Mouse (Mus musculus): ENCODE data around the gene Sdccag8.

Gene Sdccag8

DNA sequence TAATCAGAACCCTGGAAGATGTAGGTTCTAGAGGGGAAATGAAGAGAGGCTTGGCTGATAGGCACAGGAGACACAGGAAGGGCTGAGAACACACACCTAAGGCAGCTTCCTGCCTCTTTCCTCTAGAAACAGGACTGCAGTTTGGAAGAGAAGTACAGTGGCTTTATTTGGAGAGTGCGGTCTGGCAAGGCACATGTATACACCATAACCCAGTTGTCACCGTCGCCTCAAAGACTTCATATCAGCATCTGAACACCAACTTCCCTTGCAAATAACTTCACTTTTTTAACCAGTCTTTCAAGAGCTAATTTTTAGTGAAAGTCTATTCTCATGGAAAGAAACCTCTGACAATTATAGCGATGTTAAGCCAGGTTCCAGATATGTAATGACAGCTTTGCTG lies 177.0 kb downstream of the Sdccag8 start:
- no peak for DNase-seq

GRCm38 (mm10) chr1:176992517-176992916 lies 178.1 kb downstream of the Sdccag8 start:
- DNase-seq = no peak

DNA sequence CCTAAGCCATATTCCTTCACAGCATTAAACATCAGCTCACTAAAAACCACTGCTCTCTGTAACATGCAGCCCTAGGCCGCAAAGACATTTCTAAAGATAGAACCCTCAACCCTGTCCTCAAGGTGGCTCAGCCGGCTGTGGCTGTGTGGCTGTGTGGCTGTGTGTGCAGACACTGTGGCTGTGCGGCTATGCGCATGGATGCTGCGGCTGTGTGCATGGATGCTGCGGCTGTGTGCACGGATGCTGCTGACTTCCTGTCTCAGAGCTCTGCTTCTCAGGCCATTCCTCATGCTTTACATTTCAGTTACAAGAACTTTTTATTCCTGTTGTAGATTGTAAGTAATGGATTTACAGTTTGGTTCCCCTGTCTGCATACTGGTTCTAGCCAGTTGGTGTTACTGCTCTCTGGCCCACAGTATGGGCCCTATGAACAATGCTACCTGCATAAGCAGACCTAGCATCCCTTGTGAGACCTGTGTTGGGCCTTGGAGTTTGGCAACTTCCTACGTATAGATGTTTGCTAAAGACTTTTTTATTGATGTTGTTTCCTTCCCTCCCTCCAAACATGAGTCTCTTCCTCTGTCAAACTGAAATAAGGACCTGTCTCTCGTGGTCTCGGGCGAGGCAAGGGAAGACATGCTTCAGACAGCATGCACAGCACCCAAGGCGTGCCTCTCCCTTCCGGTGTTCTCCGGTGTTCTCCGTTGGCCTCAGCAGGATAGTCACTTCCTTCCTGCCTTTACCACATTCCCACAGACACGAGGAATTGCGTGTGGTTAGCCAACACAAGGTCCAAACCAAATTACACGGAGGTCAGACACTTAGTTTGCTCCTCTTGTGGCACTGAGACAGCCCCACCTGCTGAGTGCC lies 178.9 kb downstream of the Sdccag8 start:
- DNase-seq = no peak

- DNase-seq = no peak
These were observed 179.6 kb downstream of the Sdccag8 start for GRCm38 (mm10) chr1:176994087-176994486.

DNA sequence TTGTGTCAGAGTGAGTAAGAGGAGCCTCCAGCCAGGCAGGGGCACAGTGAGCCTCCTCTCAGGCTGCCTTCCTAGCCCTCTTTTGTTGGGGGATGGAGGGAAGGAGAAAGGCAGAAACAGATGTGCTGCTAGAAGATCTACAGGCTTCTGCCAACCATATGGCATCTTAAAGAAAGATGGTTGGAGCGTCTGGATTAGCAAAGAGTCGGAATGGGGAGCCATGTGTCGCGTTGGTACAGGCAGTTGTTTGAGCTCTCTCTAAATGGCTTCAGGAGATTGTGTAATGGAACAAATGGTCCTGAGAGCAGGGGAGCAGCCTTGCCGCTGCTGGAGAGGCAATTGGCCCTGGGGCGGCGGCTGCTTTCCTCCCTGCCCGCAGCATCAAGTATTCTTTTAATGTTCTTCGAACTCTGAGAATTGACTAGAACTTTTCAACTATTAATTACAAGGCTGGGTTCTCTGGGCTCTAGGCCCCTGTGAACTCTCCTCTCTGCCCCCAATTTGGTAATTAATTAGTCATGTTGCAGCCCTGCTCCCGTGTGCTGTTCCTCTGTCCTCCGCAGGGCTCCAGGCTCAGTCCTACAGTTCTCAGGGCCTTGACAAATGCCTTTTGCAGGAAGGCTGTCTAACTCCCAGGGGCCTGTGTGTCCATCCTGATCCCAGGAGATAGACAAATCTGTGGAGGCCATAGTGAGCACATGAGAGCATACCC lies 180.4 kb downstream of the Sdccag8 start:
- no peak for DNase-seq

GRCm38 (mm10) chr1:176995419-176995775 lies 180.9 kb downstream of the Sdccag8 start:
- no peak for DNase-seq

DNA sequence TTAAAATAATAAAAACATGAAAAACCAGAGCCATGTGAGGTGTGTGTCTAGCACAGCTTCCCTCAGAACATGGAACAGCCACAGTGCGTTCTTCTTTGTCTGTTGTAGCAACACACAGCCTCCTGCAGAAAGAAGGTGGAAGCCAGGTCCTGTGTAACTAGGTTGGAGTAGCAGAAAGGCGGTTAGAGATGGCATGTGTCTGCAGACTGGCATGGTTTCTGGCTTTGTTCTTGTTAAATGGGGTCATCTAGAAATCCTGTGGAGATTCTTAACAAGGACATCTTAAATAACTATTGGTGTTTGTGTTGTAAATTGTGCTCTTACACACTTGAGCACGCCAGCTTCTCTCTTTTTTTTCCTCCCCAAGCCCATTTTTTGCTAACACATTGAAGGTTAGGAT lies 181.7 kb downstream of the Sdccag8 start:
- no peak for DNase-seq

GRCm38 (mm10) chr1:176996630-176997201 lies 182.3 kb downstream of the Sdccag8 start:
- peak; percentile 69 for DNase-seq

DNA sequence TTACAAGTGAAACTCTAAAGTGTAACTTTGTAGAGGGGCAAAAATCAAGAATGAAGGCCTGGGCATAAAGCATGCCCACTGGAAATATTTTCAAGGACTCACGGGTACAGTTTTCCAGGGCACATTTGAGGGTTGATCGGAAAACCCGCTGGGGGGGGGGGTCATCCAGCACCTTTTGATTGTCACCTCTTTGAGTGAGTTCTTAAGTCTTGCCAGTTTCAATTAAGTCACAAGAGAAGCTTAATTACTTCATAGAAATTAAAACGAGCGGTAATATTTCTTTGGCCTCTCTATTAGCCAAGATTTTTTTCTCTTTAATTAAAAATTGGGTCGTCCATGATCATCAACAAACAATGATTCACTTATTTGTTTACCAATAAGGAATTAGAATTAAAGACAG lies 182.8 kb downstream of the Sdccag8 start:
- DNase-seq = no peak

GRCm38 (mm10) chr1:176997711-176998689 lies 183.5 kb downstream of the Sdccag8 start:
- DNase-seq = peak; percentile 19

DNA sequence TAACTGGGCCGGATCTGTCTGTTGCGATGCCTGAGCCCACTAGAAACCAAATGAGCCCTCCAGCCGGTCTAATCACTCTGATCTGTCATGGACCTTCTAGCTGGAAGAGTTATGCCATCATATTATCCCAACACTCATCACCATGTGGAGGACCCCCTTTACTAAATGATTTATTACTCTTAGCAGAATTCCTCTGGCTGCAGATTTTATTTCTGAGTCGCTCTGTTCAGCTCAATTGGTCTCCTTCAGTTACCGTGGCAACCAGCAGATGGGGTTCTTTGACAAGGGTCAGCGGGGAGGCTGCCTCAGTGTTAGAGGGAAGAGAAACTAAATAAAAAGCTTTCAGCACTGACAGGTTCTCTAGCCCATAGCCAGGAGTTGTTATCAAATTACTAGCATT lies 184.6 kb downstream of the Sdccag8 start:
- DNase-seq = no peak

- no peak for DNase-seq
These were observed 188.5 kb downstream of the Sdccag8 start for GRCm38 (mm10) chr1:177002951-177003350.

- DNase-seq = no peak
These were observed 189.7 kb downstream of the Sdccag8 start for GRCm38 (mm10) chr1:177004041-177004741.

DNA sequence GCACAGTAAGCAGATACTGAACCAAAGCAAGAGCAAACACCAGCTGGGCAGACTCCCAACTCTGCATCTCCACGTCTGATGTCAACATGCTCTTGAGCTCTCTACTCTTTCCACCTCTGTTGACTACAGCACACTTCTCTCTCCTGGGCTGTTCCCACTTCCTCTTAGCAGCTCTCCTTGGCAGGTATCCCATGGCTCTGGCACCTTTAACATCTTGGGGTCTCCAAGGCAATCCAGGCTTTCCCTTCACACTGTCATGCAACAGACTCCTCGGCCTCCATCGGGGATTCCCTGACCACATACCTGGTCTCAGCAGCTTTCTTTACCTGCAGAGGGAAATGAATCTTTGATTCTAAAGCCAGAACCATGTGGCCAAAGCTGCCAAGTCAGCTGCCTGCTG lies 192.9 kb downstream of the Sdccag8 start:
- no peak for DNase-seq

- no peak for DNase-seq
These were observed 194.3 kb downstream of the Sdccag8 start for GRCm38 (mm10) chr1:177008777-177009176.

DNA sequence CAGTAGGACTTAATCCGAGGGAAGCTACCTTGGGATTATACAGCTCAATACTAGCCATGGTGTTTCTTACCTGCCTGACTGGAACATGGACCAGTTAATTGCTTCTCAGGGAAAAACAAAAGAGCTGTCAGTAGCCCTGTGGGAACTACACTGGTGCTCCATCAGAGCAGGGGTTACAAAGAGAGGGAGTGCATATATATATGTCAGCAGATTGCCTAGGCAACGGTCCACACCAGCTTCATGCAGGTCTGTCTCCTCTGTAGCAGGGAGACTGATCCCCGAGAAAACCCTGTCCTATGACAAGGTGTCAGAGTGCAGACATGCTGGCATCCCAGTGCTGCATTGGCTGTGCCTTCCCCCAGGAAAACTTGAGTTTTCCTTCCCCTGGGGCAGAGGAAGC lies 195.6 kb downstream of the Sdccag8 start:
- DNase-seq = no peak

DNA sequence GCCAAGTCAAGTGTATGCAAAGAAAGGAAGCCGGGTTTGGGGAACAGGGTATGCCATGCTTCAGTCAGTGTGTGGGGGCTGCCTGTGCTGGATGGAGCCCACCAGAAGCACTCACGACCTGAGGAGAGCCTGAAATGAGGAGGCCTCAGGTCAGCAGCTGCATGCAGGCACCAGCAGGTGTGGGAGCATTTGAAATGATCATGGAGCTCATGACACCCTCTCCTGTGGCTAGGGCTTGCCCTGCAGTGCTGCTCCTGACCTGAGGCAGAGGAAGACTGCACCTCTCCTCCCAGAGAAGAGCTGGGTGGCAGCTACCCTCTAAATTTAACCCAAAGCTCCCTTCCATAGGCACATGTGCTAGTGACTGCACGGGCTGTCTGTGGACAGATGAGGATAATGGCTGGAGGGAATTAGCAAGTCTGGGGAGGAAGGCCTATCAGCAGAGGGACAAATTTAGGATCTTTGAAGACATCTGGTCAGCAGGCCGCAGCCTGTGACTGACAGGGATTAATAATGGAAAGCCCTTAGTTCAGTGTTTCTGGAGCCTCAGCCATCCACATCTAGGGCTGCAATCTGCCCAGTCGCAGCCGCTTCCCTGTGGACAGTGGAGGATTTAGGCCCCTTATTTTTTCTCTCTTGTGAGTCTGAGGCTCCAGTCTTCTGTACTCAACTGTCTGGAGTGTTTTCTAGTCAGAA lies 196.3 kb downstream of the Sdccag8 start:
- DNase-seq = no peak

DNA sequence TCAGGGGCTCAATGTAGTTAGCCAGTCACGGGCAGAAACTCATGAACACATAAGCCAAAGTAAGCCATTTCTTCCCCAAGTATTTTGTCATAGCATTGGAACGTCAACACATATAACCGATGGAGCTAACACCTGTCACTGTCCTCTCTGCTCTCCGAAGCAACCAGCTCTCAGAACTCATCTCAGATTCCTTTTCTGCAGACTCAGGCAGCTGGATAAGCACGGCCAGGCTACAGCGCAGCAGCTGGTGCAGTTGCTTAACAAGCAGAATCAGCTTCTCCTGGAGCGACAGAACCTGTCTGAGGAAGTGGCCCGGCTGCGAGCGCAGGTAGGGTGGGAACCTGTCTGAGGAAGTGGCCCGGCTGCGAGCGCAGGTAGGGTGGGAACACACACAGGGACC lies 197.2 kb downstream of the Sdccag8 start:
- no peak for DNase-seq

GRCm38 (mm10) chr1:177012774-177013173 lies 198.3 kb downstream of the Sdccag8 start:
- no peak for DNase-seq

DNA sequence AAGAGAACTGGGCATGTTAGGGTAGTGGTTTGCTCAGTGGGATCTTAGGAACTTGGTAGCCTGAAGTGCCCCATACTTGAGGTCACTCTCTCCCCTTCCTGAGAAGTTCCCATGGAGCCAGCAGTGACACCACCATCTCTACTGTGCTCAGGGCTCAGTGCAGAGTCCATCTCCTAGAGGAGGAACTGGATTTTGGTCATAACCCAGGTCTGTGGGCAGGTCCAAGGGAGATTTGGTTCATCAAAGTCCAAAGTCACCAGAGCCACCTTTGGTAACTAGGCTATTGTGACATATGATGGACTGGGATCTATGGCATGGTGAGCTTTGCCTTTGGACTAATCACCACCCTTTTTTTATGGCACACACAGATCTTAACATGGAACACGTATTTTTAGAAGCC lies 198.9 kb downstream of the Sdccag8 start:
- DNase-seq = no peak

- no peak for DNase-seq
These were observed 199.3 kb downstream of the Sdccag8 start for GRCm38 (mm10) chr1:177013776-177014175.

Data from liver (tissue).